Comparison of ENCODE assay signal across 26 mouse cellular contexts in genomic region chrX:47835098-47835834, GRCm38 (mm10). TPM values are rescaled to one million over a fixed set of nuclear protein-coding genes. Genes with fewer than 3 reads are reported as not detected.
A peak's percentile ranks its signal among the peaks of the same experiment; 100 is the strongest.
DNase-seq lines count a peak whose midpoint lies in the region; ATAC-seq and TF ChIP-seq lines count a peak whose summit lies in the region.
"Had no signal": no experiment of that assay in that cellular context is flagged by ENCODE, and none has a peak within 500 bp of the region (broad histone marks: within the 10 kb centered on the region; RNA-seq: fewer than 3 reads in every experiment).

No protein-coding gene starts in this region.

- intact Hi-C loops in gastrocnemius, postnatal 14 days (cut with DNase I; ENCODE audit: low total_unique reads), result no loop called here

- no peak overlapping the region for H3K27ac ChIP-seq in intestine, embryonic 14.5 days (ENCODE audit: low read depth)
- H3K27ac ChIP-seq in intestine, postnatal 0 days (ENCODE audit: low read depth, low read length), result no peak overlapping the region
- no peak overlapping the region for H3K27ac ChIP-seq in lung, embryonic 16.5 days (ENCODE audit: low read length)
- H3K27ac ChIP-seq: embryonic facial prominence, embryonic 15.5 days; hindbrain, embryonic 13.5 days; limb, embryonic 15.5 days had no signal

- no peak overlapping the region for H3K4me3 ChIP-seq in intestine, embryonic 14.5 days (ENCODE audit: low read depth, low read length)
- H3K4me3 ChIP-seq in intestine, postnatal 0 days (ENCODE audit: low read depth, low read length), result no peak overlapping the region
- no peak overlapping the region for H3K4me3 ChIP-seq in lung, embryonic 16.5 days (ENCODE audit: low read length)
- H3K4me3 ChIP-seq in lung, adult 2 months (replicated peaks; ENCODE audit: extremely low read depth, low read depth, low read length), result no peak overlapping the region
- H3K4me3 ChIP-seq: embryonic facial prominence, embryonic 15.5 days; hindbrain, embryonic 13.5 days; limb, embryonic 15.5 days had no signal

- no peaks in the 10 kb centered on the region for H3K9me3 ChIP-seq in intestine, embryonic 14.5 days (ENCODE audit: control insufficient read depth, low read length)
- H3K9me3 ChIP-seq in intestine, postnatal 0 days (ENCODE audit: control insufficient read depth), result no peaks in the 10 kb centered on the region
- no peaks in the 10 kb centered on the region for H3K9me3 ChIP-seq in lung, embryonic 16.5 days (ENCODE audit: control insufficient read depth, low read length)
- H3K9me3 ChIP-seq: embryonic facial prominence, embryonic 15.5 days; hindbrain, embryonic 13.5 days; limb, embryonic 15.5 days had no signal

- H3K4me1 ChIP-seq in intestine, embryonic 14.5 days (replicated peaks; ENCODE audit: control insufficient read depth, insufficient read depth, low read length), result no peaks in the 10 kb centered on the region
- no peaks in the 10 kb centered on the region for H3K4me1 ChIP-seq in intestine, postnatal 0 days (replicated peaks; ENCODE audit: control insufficient read depth, insufficient read depth, low read length)
- H3K4me1 ChIP-seq in lung, embryonic 16.5 days (replicated peaks; ENCODE audit: control insufficient read depth, insufficient read depth, low read length), result no peaks in the 10 kb centered on the region
- H3K4me1 ChIP-seq in lung, adult 2 months (ENCODE audit: control insufficient read depth, insufficient read depth, low read length), result no peaks in the 10 kb centered on the region; the same call in 1 of the 2 replicates
- H3K4me1 ChIP-seq: embryonic facial prominence, embryonic 15.5 days; hindbrain, embryonic 13.5 days; limb, embryonic 15.5 days had no signal

- DNase-seq in gastrocnemius, adult 18-20 months (ENCODE audit: low spot score), result peak; percentile 0
- DNase-seq in gastrocnemius, postnatal 14 days, result no peak
- DNase-seq in intestine, embryonic 14.5 days (ENCODE audit: low spot score), result peak; percentile 51
- DNase-seq in lung, adult 2 months, result no peak
- DNase-seq in NIH3T3 (ENCODE audit: low read depth), result peak; percentile 49
- DNase-seq in cerebellum, adult 9-11 months, result no peak
- DNase-seq: adrenal gland, postnatal 36 days; cerebellum, adult 11-12 months; cerebellum, postnatal 14 days; heart, adult 18-20 months; heart, postnatal 36 days; kidney, adult 9 months; kidney, postnatal 14 days; left cerebral cortex, postnatal 4 days; midbrain, embryonic 14.5 days; right cerebral cortex, adult 18-20 months; right cerebral cortex, postnatal 4 days; thymus, postnatal 14 days had no signal

- no peak overlapping the region for H3K9ac ChIP-seq in intestine, embryonic 14.5 days (ENCODE audit: low read length)
- H3K9ac ChIP-seq in intestine, postnatal 0 days (ENCODE audit: low read depth, low read length), result no peak overlapping the region
- H3K9ac ChIP-seq in lung, embryonic 16.5 days (ENCODE audit: low read length), result no peak overlapping the region
- H3K9ac ChIP-seq: embryonic facial prominence, embryonic 15.5 days; hindbrain, embryonic 13.5 days; limb, embryonic 15.5 days had no signal

- no peak for TF ChIP-seq POLR2A in lung, adult 2 months (IDR thresholded peaks at IDR 0.05; ENCODE audit: borderline replicate concordance, extremely low read depth, low read depth, low read length)

- no peaks in the 10 kb centered on the region for H3K36me3 ChIP-seq in intestine, embryonic 14.5 days (ENCODE audit: control insufficient read depth, insufficient read depth, low read length)
- no peaks in the 10 kb centered on the region for H3K36me3 ChIP-seq in intestine, postnatal 0 days (ENCODE audit: control insufficient read depth, insufficient read depth)
- H3K36me3 ChIP-seq in lung, embryonic 16.5 days (ENCODE audit: control insufficient read depth, insufficient read depth, low read length), result no peaks in the 10 kb centered on the region
- H3K36me3 ChIP-seq: embryonic facial prominence, embryonic 15.5 days; hindbrain, embryonic 13.5 days; limb, embryonic 15.5 days had no signal

- no peak overlapping the region for H3K4me2 ChIP-seq in intestine, embryonic 14.5 days (ENCODE audit: low read length)
- H3K4me2 ChIP-seq in intestine, postnatal 0 days (replicated peaks; ENCODE audit: low read depth), result no peak overlapping the region
- no peak overlapping the region for H3K4me2 ChIP-seq in lung, embryonic 16.5 days (ENCODE audit: low read depth, low read length)
- H3K4me2 ChIP-seq: embryonic facial prominence, embryonic 15.5 days; hindbrain, embryonic 13.5 days; limb, embryonic 15.5 days had no signal

- H3K27me3 ChIP-seq in intestine, embryonic 14.5 days (replicated peaks; ENCODE audit: control insufficient read depth, insufficient read depth, low read length), result no peaks in the 10 kb centered on the region
- no peaks in the 10 kb centered on the region for H3K27me3 ChIP-seq in intestine, postnatal 0 days (replicated peaks; ENCODE audit: control insufficient read depth, insufficient read depth, low read length)
- H3K27me3 ChIP-seq in lung, embryonic 16.5 days (ENCODE audit: control insufficient read depth, insufficient read depth, low read depth, low read length), result no peaks in the 10 kb centered on the region
- H3K27me3 ChIP-seq: embryonic facial prominence, embryonic 15.5 days; hindbrain, embryonic 13.5 days; limb, embryonic 15.5 days had no signal

- 37% methylated on average over 6 of the region's 6 CpGs for WGBS in intestine, embryonic 14.5 days
- 47% methylated on average over 6 of the region's 6 CpGs for WGBS in intestine, postnatal 0 days
- WGBS in lung, embryonic 16.5 days, result 34% methylated on average over 6 of the region's 6 CpGs
- WGBS in lung, adult 2 months, result 43% methylated on average over 6 of the region's 6 CpGs

- ATAC-seq in intestine, embryonic 14.5 days (replicated peaks; ENCODE audit: low FRiP score, low TSS enrichment, low read depth), result no peak
- no peak for ATAC-seq in intestine, postnatal 0 days
- peak; percentile 87 for ATAC-seq in lung, embryonic 16.5 days (ENCODE audit: low read depth)
- ATAC-seq: CD4-positive, CD25-positive, alpha-beta regulatory T cell, adult 4 months; forebrain, embryonic 14.5 days had no signal

- TF ChIP-seq CTCF in intestine, postnatal 0 days (IDR thresholded peaks at IDR 0.05; ENCODE audit: low read depth), result no peak
- no peak for TF ChIP-seq CTCF in lung, adult 2 months (IDR thresholded peaks at IDR 0.05; ENCODE audit: insufficient read depth, low read length)

RNA-seq across cellular contexts. Expression of gene Smarca1, which starts 57.5 kb away (rescaled TPM):
- 1 to 10 TPM; 3.9 to 4.8 TPM for total RNA-seq in gastrocnemius, adult 18-20 months (2021)
- total RNA-seq in gastrocnemius, postnatal 14 days (2021), result 1 to 10 TPM; 2.3 to 3.0 TPM
- polyA plus RNA-seq in intestine, embryonic 14.5 days (2014; fragmentation: Nextera tagmentation; extraction: Ambion mirVana), result 28.5 and 37.3 TPM in 2 replicates
- 7.5 and 8.9 TPM in 2 replicates for polyA plus RNA-seq in intestine, postnatal 0 days (2015; fragmentation: Nextera tagmentation; extraction: Ambion mirVana)
- polyA plus RNA-seq in lung, embryonic 16.5 days (2015; fragmentation: Nextera tagmentation; extraction: Ambion mirVana), result 28.9 and 32.9 TPM in 2 replicates
- polyA plus RNA-seq in lung, adult 2 months (2012; rRNA removed), result 0.22 and 0.68 TPM in 2 replicates
- total RNA-seq: megakaryocyte-erythroid progenitor cell, adult 5-6 weeks had no signal
- polyA plus RNA-seq: CD4-positive, CD25-positive, alpha-beta regulatory T cell, adult 4 months had no signal

Comparison
In these comparisons a context has a peak if more than half of its experiments do, and no peak if none do; other contexts are left out.
1. DNase-seq: peak in gastrocnemius, adult 18-20 months (single experiment), intestine, embryonic 14.5 days (single experiment) and NIH3T3 (single experiment); none in gastrocnemius, postnatal 14 days (single experiment), lung, adult 2 months (single experiment) and cerebellum, adult 9-11 months (single experiment).